Mouse (Mus musculus) intestine, postnatal 0 days (tissue): ENCODE results near the gene Pck2. TPM values are rescaled to one million over a fixed set of nuclear protein-coding genes. Genes with fewer than 3 reads are reported as not detected.

Source experiments
- ATAC-seq: fragments of 200-750 bp; cut with Nextera tagmentation; 2 replicates; pipeline ENCODE4 v1.8.0; 2017; ENCODE audit warnings: mild to moderate bottlenecking, moderate TSS enrichment, moderate library complexity
- H3K27ac ChIP-seq: fragments of 300-500 bp; sonication (generic); 2 replicates; pipeline ENCODE4 v1.5.1; 2014; ENCODE audit warnings: mild to moderate bottlenecking, low read depth, low read length, moderate library complexity
- H3K27me3 ChIP-seq: fragments of 300-500 bp; sonication (generic); replicated peaks from 2 replicates; pipeline ENCODE4 v1.6.1; 2014; ENCODE audit warnings: low read length, mixed read lengths; ENCODE audit not compliant: control insufficient read depth, insufficient read depth
- H3K36me3 ChIP-seq: fragments of 300-500 bp; sonication (generic); 2 replicates; pipeline ENCODE4 v1.6.1; 2014; ENCODE audit warnings: mild to moderate bottlenecking, moderate library complexity; ENCODE audit not compliant: control insufficient read depth, insufficient read depth
- H3K4me1 ChIP-seq: fragments of 300-500 bp; sonication (generic); replicated peaks from 2 replicates; pipeline ENCODE4 v1.6.1; 2014; ENCODE audit warnings: antibody characterized with exemption, low read length, mixed read lengths; ENCODE audit not compliant: control insufficient read depth, insufficient read depth
- H3K4me2 ChIP-seq: fragments of 300-500 bp; sonication (generic); replicated peaks from 2 replicates; pipeline ENCODE4 v1.6.1; 2014; ENCODE audit warnings: low read depth, mild to moderate bottlenecking, moderate library complexity
- H3K4me3 ChIP-seq: fragments of 300-500 bp; sonication (generic); 2 replicates; pipeline ENCODE4 v1.5.1; 2014; ENCODE audit warnings: low read depth, low read length
- H3K9ac ChIP-seq: fragments of 300-500 bp; sonication (generic); 2 replicates; pipeline ENCODE4 v1.6.1; 2014; ENCODE audit warnings: mild to moderate bottlenecking, low read depth, low read length
- H3K9me3 ChIP-seq: fragments of 300-500 bp; sonication (generic); 2 replicates; pipeline ENCODE4 v1.6.1; 2016; ENCODE audit warnings: mixed run types; ENCODE audit not compliant: control insufficient read depth
- CTCF ChIP-seq: sonication (generic); IDR thresholded peaks from 2 replicates; pipeline ENCODE4 v1.5.1; 2016; ENCODE audit warnings: low read depth, mild to moderate bottlenecking, control low read depth, antibody characterized with exemption, moderate library complexity
- WGBS: fragments of 180-500 bp; shearing (Covaris S2); extraction: QIAGEN DNeasy Blood & Tissue Kit; methylation state at CpG from one replicate; pipeline ENCODE4 v1.1.7; 2014; 5-methylcytosine and 5-hydroxymethylcytosine counted together
- polyA plus RNA-seq: library from polyadenylated mRNA; unstranded; fragments of >200 nt; fragmentation: Nextera tagmentation; extraction: Ambion mirVana; gene quantifications from 2 replicates; pipeline ENCODE4 v1.2.1, GENCODE M21; 2015

Gene Pck2
- polyA plus RNA-seq, 1 experiment from 2014 or later, result 17.6 TPM

- no peak for ATAC-seq
- TF ChIP-seq CTCF, result no peak
- Histone ChIP-seq H3K9me3 (no peaks in the 10 kb centered on the region), H3K27ac (no peak overlapping the region), H3K4me2 (no peak overlapping the region), H3K4me1 (no peaks in the 10 kb centered on the region), H3K27me3 (no peaks in the 10 kb centered on the region), H3K9ac (0 out of 2 replicates have a peak overlapping the region, but pooled peaks have one; percentile 17), H3K4me3 (no peak overlapping the region), H3K36me3 (peaks cover 86% of the 10 kb centered on the region)
- 95% methylated on average over 21 of the region's 21 CpGs for WGBS
These were observed 58.7 kb downstream of the Pck2 start for GRCm38 (mm10) chr14:55598521-55599390.

Other genes starting within 250 kb of the Pck2 start
- gene Dhrs4, start 61.5 kb upstream of the Pck2 start, polyA plus RNA-seq, result 130 and 133 TPM in 2 replicates
- 0.52 and 0.61 TPM in 2 replicates for gene Carmil3, start 49.6 kb upstream of the Pck2 start, polyA plus RNA-seq
- 0.24 and 0.39 TPM in 2 replicates for gene Cpne6, start 29.8 kb upstream of the Pck2 start, polyA plus RNA-seq
- not detected in 2 replicates for gene Nrl, start 15.3 kb upstream of the Pck2 start, polyA plus RNA-seq
- 67.0 and 74.7 TPM in 2 replicates for gene Dcaf11, start 19.7 kb downstream of the Pck2 start, polyA plus RNA-seq
- 1.2 and 1.8 TPM in 2 replicates for gene A730061H03Rik, start 20.1 kb downstream of the Pck2 start, polyA plus RNA-seq
- gene Fitm1, start 35.4 kb downstream of the Pck2 start, polyA plus RNA-seq, result 0.48 and 0.52 TPM in 2 replicates
- 283 and 287 TPM in 2 replicates for gene Psme1, start 37.9 kb downstream of the Pck2 start, polyA plus RNA-seq
- 21.6 TPM in 2 replicates for gene Emc9, start 45.0 kb downstream of the Pck2 start, polyA plus RNA-seq
- gene Psme2, start 50.8 kb downstream of the Pck2 start, polyA plus RNA-seq, result 481 and 514 TPM in 2 replicates
- gene Rnf31, start 51.4 kb downstream of the Pck2 start, polyA plus RNA-seq, result 18.2 and 24.0 TPM in 2 replicates
- gene Irf9, start 63.3 kb downstream of the Pck2 start, polyA plus RNA-seq, result 44.7 and 46.9 TPM in 2 replicates
- gene Rec8, start 77.8 kb downstream of the Pck2 start, polyA plus RNA-seq, result 29.8 and 30.1 TPM in 2 replicates
- gene Ipo4, start 95.7 kb downstream of the Pck2 start, polyA plus RNA-seq, result 28.0 and 29.8 TPM in 2 replicates
- gene Gm49378, start 97.6 kb downstream of the Pck2 start, polyA plus RNA-seq, result 2.3 and 2.7 TPM in 2 replicates
- 94.6 and 95.9 TPM in 2 replicates for gene Tm9sf1, start 103.5 kb downstream of the Pck2 start, polyA plus RNA-seq
- 0.65 and 0.69 TPM in 2 replicates for gene Tssk4, start 109.9 kb downstream of the Pck2 start, polyA plus RNA-seq
- gene Mdp1, start 120.2 kb downstream of the Pck2 start, polyA plus RNA-seq, result 85.1 and 94.0 TPM in 2 replicates
- 21.3 and 24.4 TPM in 2 replicates for gene Gmpr2, start 131.7 kb downstream of the Pck2 start, polyA plus RNA-seq
- gene Nedd8, start 131.9 kb downstream of the Pck2 start, polyA plus RNA-seq, result 385 and 387 TPM in 2 replicates
- 20.6 and 21.9 TPM in 2 replicates for gene Tinf2, start 141.6 kb downstream of the Pck2 start, polyA plus RNA-seq
- gene Tgm1, start 173.7 kb downstream of the Pck2 start, polyA plus RNA-seq, result 1.1 and 1.3 TPM in 2 replicates
- gene Rabggta, start 182.0 kb downstream of the Pck2 start, polyA plus RNA-seq, result 24.0 and 25.6 TPM in 2 replicates
- gene Dhrs1, start 205.4 kb downstream of the Pck2 start, polyA plus RNA-seq, result 466 and 476 TPM in 2 replicates
- gene Nop9, start 205.4 kb downstream of the Pck2 start, polyA plus RNA-seq, result 14.4 and 14.9 TPM in 2 replicates
- gene Cideb, start 218.2 kb downstream of the Pck2 start, polyA plus RNA-seq, result 366 and 385 TPM in 2 replicates
- gene Ltb4r2, start 221.2 kb downstream of the Pck2 start, polyA plus RNA-seq, result 6.7 and 9.0 TPM in 2 replicates
- 3.8 and 4.1 TPM in 2 replicates for gene Ltb4r1, start 225.7 kb downstream of the Pck2 start, polyA plus RNA-seq
- gene Adcy4, start 243.8 kb downstream of the Pck2 start, polyA plus RNA-seq, result 3.5 and 4.3 TPM in 2 replicates
- 39.2 and 47.3 TPM in 2 replicates for gene Ripk3, start 248.6 kb downstream of the Pck2 start, polyA plus RNA-seq